Mouse (Mus musculus) adrenal gland, adult 2 months (tissue): Measurements from ENCODE around the gene Cyp2b13. TPM values are rescaled to one million over a fixed set of nuclear protein-coding genes. Genes with fewer than 3 reads are reported as not detected.
"Not testable (repeated sequence)": the region's sequence is repeated elsewhere in the genome, so short reads cannot be mapped to it uniquely, and the experiment has no call there.

ENCODE experiments used
- DNase-seq: peaks from one replicate; pipeline ENCODE4 v3.0.0; 2021
- long read RNA-seq: library from polyadenylated mRNA; stranded (forward); transcript quantifications from one replicate; pipeline ENCODE4 v2.0.0, GENCODE M21; 2021
- polyA plus RNA-seq: library from polyadenylated mRNA; depleted of rRNA; stranded (reverse); fragments of >200 nt; gene quantifications from 2 replicates; pipeline ENCODE4 v1.2.3, GENCODE M21; 2012; rRNA removed
- total RNA-seq, 2 experiments: library from RNA; stranded (reverse); gene quantifications; 2 replicates each; pipeline ENCODE4 v1.2.3; 2021

The Cyp2b13 gene
- 1 to 10 TPM in 1 of 2 experiments, under 1 TPM in 1; 0.89 to 2.7 TPM for total RNA-seq
- not detected in 2 replicates for polyA plus RNA-seq
- long read RNA-seq, result 0 reads

GRCm38 (mm10) chr7:26061197-26061596 is at the start of gene Cyp2b13:
TSS of gene Cyp2b13 (plus strand) at chr7:26061497.
- DNase-seq, result not testable (repeated sequence)

- DNase-seq, result not testable (repeated sequence)
Observed at GRCm38 (mm10) chr7:26019814-26020332, 41.4 kb upstream of the Cyp2b13 start.

- not testable (repeated sequence) for DNase-seq
Observed at GRCm38 (mm10) chr7:26054885-26055630, 6.2 kb upstream of the Cyp2b13 start.

- DNase-seq, result not testable (repeated sequence)
Observed at GRCm38 (mm10) chr7:26071677-26072076, 10.4 kb downstream of the Cyp2b13 start.

- DNase-seq, result peak; percentile 2
Observed at GRCm38 (mm10) chr7:26082595-26082994, 21.3 kb downstream of the Cyp2b13 start.

- DNase-seq, result no peak
Observed at GRCm38 (mm10) chr7:26087391-26087790, 26.1 kb downstream of the Cyp2b13 start.

GRCm38 (mm10) chr7:26088578-26088977 is 27.3 kb downstream of the Cyp2b13 start:
- DNase-seq, result not testable (repeated sequence)

- not testable (repeated sequence) for DNase-seq
Observed at GRCm38 (mm10) chr7:26139623-26140022, 78.3 kb downstream of the Cyp2b13 start.

GRCm38 (mm10) chr7:26143657-26144056 is 82.4 kb downstream of the Cyp2b13 start:
- DNase-seq, result not testable (repeated sequence)

Other genes with a start within 250 kb of the Cyp2b13 start
- 1 to 10 TPM; 2.5 to 3.4 TPM for gene Cyp2s1, start 244.6 kb upstream of the Cyp2b13 start, total RNA-seq
- gene Cyp2s1, start 244.6 kb upstream of the Cyp2b13 start, polyA plus RNA-seq, result 2.4 and 3.0 TPM in 2 replicates
- 10 to 100 TPM; 16.1 to 54.8 TPM for gene Cyp2b10, start 163.9 kb upstream of the Cyp2b13 start, total RNA-seq
- gene Cyp2b10, start 163.9 kb upstream of the Cyp2b13 start, polyA plus RNA-seq, result 0.18 and 0.37 TPM in 2 replicates
- gene Cyp2b9, start 111.9 kb downstream of the Cyp2b13 start, total RNA-seq, result 1 to 10 TPM in 1 of 2 experiments, not detected in 1; 1.6 TPM
- 0.08 TPM in 1 of 2 replicates, not detected in the other for gene Cyp2b9, start 111.9 kb downstream of the Cyp2b13 start, polyA plus RNA-seq
- not detected for gene Vmn1r184, start 198.8 kb downstream of the Cyp2b13 start, total RNA-seq
- gene Vmn1r184, start 198.8 kb downstream of the Cyp2b13 start, polyA plus RNA-seq, result not detected in 2 replicates
- 1 to 10 TPM in 1 of 2 experiments, not detected in 1; 2.3 TPM for gene Cyp2a4, start 245.7 kb downstream of the Cyp2b13 start, total RNA-seq
- gene Cyp2a4, start 245.7 kb downstream of the Cyp2b13 start, polyA plus RNA-seq, result 0.10 TPM in 1 of 2 replicates, not detected in the other